Mouse (Mus musculus): ENCODE data around the gene Myrf.
A peak's percentile ranks its signal among the peaks of the same experiment; 100 is the strongest.

Gene Myrf

GRCm38 (mm10) chr19:10248128-10248527, 7.6 kb upstream of the Myrf start:
- no peak for DNase-seq (ENCODE audit: low spot score)

GRCm38 (mm10) chr19:10247165-10247564, 6.6 kb upstream of the Myrf start:
- no peak for DNase-seq (ENCODE audit: low spot score)

GRCm38 (mm10) chr19:10244183-10244582, 3.6 kb upstream of the Myrf start:
- peak; percentile 60 for DNase-seq (ENCODE audit: low spot score)

- peak; percentile 44 for DNase-seq (ENCODE audit: low spot score)
These were observed 2.4 kb upstream of the Myrf start for GRCm38 (mm10) chr19:10242916-10243315.

GRCm38 (mm10) chr19:10239975-10240653, 434 bp downstream of the Myrf start:
- DNase-seq (ENCODE audit: low spot score) = no peak

GRCm38 (mm10) chr19:10239419-10239818, 1.1 kb downstream of the Myrf start:
- DNase-seq (ENCODE audit: low spot score) = no peak

- no peak for DNase-seq (ENCODE audit: low spot score)
These were observed 2.1 kb downstream of the Myrf start for GRCm38 (mm10) chr19:10238477-10238876.

- DNase-seq (ENCODE audit: low spot score) = no peak
These were observed 4.6 kb downstream of the Myrf start for GRCm38 (mm10) chr19:10235784-10236565.

- DNase-seq (ENCODE audit: low spot score) = peak; percentile 56
These were observed 8.1 kb downstream of the Myrf start for GRCm38 (mm10) chr19:10232327-10233017.

GRCm38 (mm10) chr19:10231871-10232270, 8.7 kb downstream of the Myrf start:
- no peak for DNase-seq (ENCODE audit: low spot score)

- no peak for DNase-seq (ENCODE audit: low spot score)
These were observed 9.5 kb downstream of the Myrf start for GRCm38 (mm10) chr19:10231016-10231415.

- DNase-seq (ENCODE audit: low spot score) = no peak
These were observed 14.8 kb downstream of the Myrf start for GRCm38 (mm10) chr19:10225767-10226166.

GRCm38 (mm10) chr19:10224637-10225453, 15.7 kb downstream of the Myrf start:
- DNase-seq (ENCODE audit: low spot score) = no peak

- no peak for DNase-seq (ENCODE audit: low spot score)
These were observed 17.0 kb downstream of the Myrf start for GRCm38 (mm10) chr19:10223561-10223960.

- no peak for DNase-seq (ENCODE audit: low spot score)
These were observed 17.9 kb downstream of the Myrf start for GRCm38 (mm10) chr19:10222656-10223055.

GRCm38 (mm10) chr19:10221585-10221984, 19.0 kb downstream of the Myrf start:
- no peak for DNase-seq (ENCODE audit: low spot score)

GRCm38 (mm10) chr19:10219593-10219992, 21.0 kb downstream of the Myrf start:
- no peak for DNase-seq (ENCODE audit: low spot score)

GRCm38 (mm10) chr19:10219108-10219507, 21.4 kb downstream of the Myrf start:
- no peak for DNase-seq (ENCODE audit: low spot score)

GRCm38 (mm10) chr19:10216101-10216500, 24.4 kb downstream of the Myrf start:
- no peak for DNase-seq (ENCODE audit: low spot score)

- no peak for DNase-seq (ENCODE audit: low spot score)
These were observed 26.6 kb downstream of the Myrf start for GRCm38 (mm10) chr19:10213796-10214471.

GRCm38 (mm10) chr19:10210885-10211284, 29.7 kb downstream of the Myrf start:
- no peak for DNase-seq (ENCODE audit: low spot score)
